Mouse (Mus musculus) liver, embryonic 16.5 days (tissue): ENCODE data around the gene Usp17ld. TPM values are rescaled to one million over a fixed set of nuclear protein-coding genes. Genes with fewer than 3 reads are reported as not detected.
"Not testable (repeated sequence)": the region's sequence is repeated elsewhere in the genome, so short reads cannot be mapped to it uniquely, and the experiment has no call there.

ENCODE experiments used
- ATAC-seq: fragments of 200-750 bp; cut with Nextera tagmentation; 2 replicates; pipeline ENCODE4 v1.8.0; 2017; ENCODE audit warnings: low read depth, mild to moderate bottlenecking, moderate number of reproducible peaks, moderate library complexity
- H3K27ac ChIP-seq: fragments of 300-500 bp; sonication (generic); 2 replicates; pipeline ENCODE4 v1.5.1; 2014; ENCODE audit warnings: mild to moderate bottlenecking, low read length
- H3K27me3 ChIP-seq: fragments of 300-500 bp; sonication (generic); 2 replicates; pipeline ENCODE4 v1.6.1; 2014; ENCODE audit warnings: low read depth, low read length, mixed read lengths; ENCODE audit not compliant: control insufficient read depth, insufficient read depth
- H3K36me3 ChIP-seq: fragments of 300-500 bp; sonication (generic); 2 replicates; pipeline ENCODE4 v1.6.1; 2014; ENCODE audit warnings: mild to moderate bottlenecking; ENCODE audit not compliant: control insufficient read depth, insufficient read depth
- H3K4me1 ChIP-seq: fragments of 300-500 bp; sonication (generic); 2 replicates; pipeline ENCODE4 v1.6.1; 2014; ENCODE audit warnings: low read depth, low read length, mixed read lengths; ENCODE audit not compliant: control insufficient read depth
- H3K4me2 ChIP-seq: fragments of 300-500 bp; sonication (generic); 2 replicates; pipeline ENCODE4 v1.6.1; 2014; ENCODE audit warnings: low read depth, low read length, mixed read lengths
- H3K4me3 ChIP-seq: fragments of 300-500 bp; sonication (generic); 2 replicates; pipeline ENCODE4 v1.5.1; 2014; ENCODE audit warnings: low read depth, mild to moderate bottlenecking, low read length
- H3K9ac ChIP-seq: fragments of 300-500 bp; sonication (generic); 2 replicates; pipeline ENCODE4 v1.6.1; 2014; ENCODE audit warnings: low read depth, low read length
- H3K9me3 ChIP-seq: fragments of 300-500 bp; sonication (generic); replicated peaks from 2 replicates; pipeline ENCODE4 v1.6.1; 2016; ENCODE audit warnings: low read length; ENCODE audit not compliant: control insufficient read depth
- WGBS: fragments of 180-500 bp; shearing (Covaris S2); extraction: QIAGEN DNeasy Blood & Tissue Kit; methylation state at CpG from one replicate; pipeline ENCODE4 v1.1.7; 2014; ENCODE audit not compliant: insufficient replicate concordance; 5-methylcytosine and 5-hydroxymethylcytosine counted together
- microRNA-seq: library from miRNA; unstranded; fragments of <30 nt; microRNA quantifications from one replicate; pipeline ENCODE4, GENCODE M21; 2016
- polyA plus RNA-seq: library from polyadenylated mRNA; unstranded; fragments of >200 nt; fragmentation: Nextera tagmentation; extraction: Ambion mirVana; gene quantifications from 2 replicates; pipeline ENCODE4 v1.2.1, GENCODE M21; 2015

Usp17ld gene
- not detected in 2 replicates for polyA plus RNA-seq

GRCm38 (mm10) chr7:103252405-103252804, at the start of gene Usp17ld:
TSS of gene Usp17ld (minus strand) at chr7:103252505.
- not testable (repeated sequence) for H3K4me2 ChIP-seq, H3K4me1 ChIP-seq, H3K36me3 ChIP-seq, H3K4me3 ChIP-seq, H3K27ac ChIP-seq, H3K9me3 ChIP-seq, ATAC-seq, H3K27me3 ChIP-seq, H3K9ac ChIP-seq

- ATAC-seq = no peak
- Histone ChIP-seq H3K27me3 (no peaks in the 10 kb centered on the region), H3K36me3 (no peaks in the 10 kb centered on the region), H3K9me3 (no peaks in the 10 kb centered on the region), H3K4me1 (no peaks in the 10 kb centered on the region), H3K4me3 (no peak within 1 kb of the TSS), H3K4me2 (no peak within 1 kb of the TSS), H3K27ac (no peak within 1 kb of the TSS), H3K9ac (no peak within 1 kb of the TSS)
Measured at GRCm38 (mm10) chr7:103216696-103217095, 35.6 kb downstream of the Usp17ld start, which contains the start of gene Olfr594. TSS of gene Olfr594 (plus strand) at chr7:103216996.

- not testable (repeated sequence) for H3K9me3 ChIP-seq, H3K27ac ChIP-seq, H3K4me3 ChIP-seq, H3K4me2 ChIP-seq, ATAC-seq, H3K9ac ChIP-seq, H3K4me1 ChIP-seq, H3K27me3 ChIP-seq, H3K36me3 ChIP-seq
- 64% methylated on average over 5 of the region's 5 CpGs for WGBS
Measured at GRCm38 (mm10) chr7:103212050-103212449, 40.3 kb downstream of the Usp17ld start.

- Histone ChIP-seq H3K9me3 (no peaks in the 10 kb centered on the region), H3K36me3 (no peaks in the 10 kb centered on the region), H3K4me1 (no peaks in the 10 kb centered on the region), H3K27me3 (no peaks in the 10 kb centered on the region), H3K9ac (no peak within 1 kb of the TSS), H3K4me3 (no peak within 1 kb of the TSS), H3K4me2 (no peak within 1 kb of the TSS), H3K27ac (no peak within 1 kb of the TSS)
- no peak for ATAC-seq
- WGBS = 37% methylated on average over 1 of the region's 1 CpGs
Measured at GRCm38 (mm10) chr7:103211562-103211961, 40.7 kb downstream of the Usp17ld start, which contains the start of gene Olfr593. TSS of gene Olfr593 (plus strand) at chr7:103211862.

Small RNAs within 50 kb of the gene (microRNA-seq; reads per million reads assigned to microRNA genes)
- gene Gm23550 (not detected), gene Gm25171 (not detected)

Other genes with a start within 250 kb of the Usp17ld start
- not detected in 2 replicates for gene Olfr582, start 214.5 kb downstream of the Usp17ld start, polyA plus RNA-seq
- not detected in 2 replicates for gene Olfr583, start 201.2 kb downstream of the Usp17ld start, polyA plus RNA-seq
- gene Olfr584, start 170.6 kb downstream of the Usp17ld start, polyA plus RNA-seq = not detected in 2 replicates
- not detected in 2 replicates for gene Olfr585, start 154.8 kb downstream of the Usp17ld start, polyA plus RNA-seq
- gene Olfr586, start 126.9 kb downstream of the Usp17ld start, polyA plus RNA-seq = not detected in 2 replicates
- not detected in 2 replicates for gene Olfr588-ps1, start 111.6 kb downstream of the Usp17ld start, polyA plus RNA-seq
- gene Olfr589, start 96.1 kb downstream of the Usp17ld start, polyA plus RNA-seq = not detected in 2 replicates
- gene Olfr591, start 74.2 kb downstream of the Usp17ld start, polyA plus RNA-seq = not detected in 2 replicates
- not detected in 2 replicates for gene Olfr592, start 67.7 kb downstream of the Usp17ld start, polyA plus RNA-seq
- not detected in 2 replicates for gene Olfr593, start 40.6 kb downstream of the Usp17ld start, polyA plus RNA-seq
- gene Olfr594, start 35.5 kb downstream of the Usp17ld start, polyA plus RNA-seq = not detected in 2 replicates
- not detected in 2 replicates for gene Olfr596, start 53.1 kb upstream of the Usp17ld start, polyA plus RNA-seq
- gene Olfr597, start 63.8 kb upstream of the Usp17ld start, polyA plus RNA-seq = not detected in 2 replicates
- not detected in 2 replicates for gene Olfr598, start 71.1 kb upstream of the Usp17ld start, polyA plus RNA-seq
- not detected in 2 replicates for gene Olfr599, start 83.4 kb upstream of the Usp17ld start, polyA plus RNA-seq
- not detected in 2 replicates for gene Olfr600, start 97.2 kb upstream of the Usp17ld start, polyA plus RNA-seq
- gene Olfr601, start 110.2 kb upstream of the Usp17ld start, polyA plus RNA-seq = not detected in 2 replicates
- gene Olfr603, start 133.7 kb upstream of the Usp17ld start, polyA plus RNA-seq = not detected in 2 replicates
- gene Usp17lc, start 162.6 kb upstream of the Usp17ld start, polyA plus RNA-seq = not detected in 2 replicates
- not detected in 2 replicates for gene Olfr605, start 192.9 kb upstream of the Usp17ld start, polyA plus RNA-seq
- not detected in 2 replicates for gene Olfr606, start 196.5 kb upstream of the Usp17ld start, polyA plus RNA-seq
- not detected in 2 replicates for gene Olfr607, start 211.6 kb upstream of the Usp17ld start, polyA plus RNA-seq
- not detected in 2 replicates for gene Olfr608, start 217.4 kb upstream of the Usp17ld start, polyA plus RNA-seq
- gene Olfr609, start 245.6 kb upstream of the Usp17ld start, polyA plus RNA-seq = not detected in 2 replicates